Mouse (Mus musculus) cortical plate, adult 2 months (tissue): ENCODE data around the gene Bcam.

Experiments
- CTCF ChIP-seq: fragments of 200-500 bp; IDR thresholded peaks from 2 replicates; pipeline ENCODE4 v1.5.1; 2011; ENCODE audit warnings: mild to moderate bottlenecking, control low read depth, low read length; ENCODE audit not compliant: insufficient read depth; ENCODE audit errors: extremely low read depth
- POLR2A ChIP-seq: fragments of 200-500 bp; IDR thresholded peaks from 2 replicates; pipeline ENCODE4 v1.6.1; 2011; ENCODE audit warnings: mild to moderate bottlenecking, low read length, control low read depth; ENCODE audit not compliant: insufficient read depth; ENCODE audit errors: extremely low read depth

DNA sequence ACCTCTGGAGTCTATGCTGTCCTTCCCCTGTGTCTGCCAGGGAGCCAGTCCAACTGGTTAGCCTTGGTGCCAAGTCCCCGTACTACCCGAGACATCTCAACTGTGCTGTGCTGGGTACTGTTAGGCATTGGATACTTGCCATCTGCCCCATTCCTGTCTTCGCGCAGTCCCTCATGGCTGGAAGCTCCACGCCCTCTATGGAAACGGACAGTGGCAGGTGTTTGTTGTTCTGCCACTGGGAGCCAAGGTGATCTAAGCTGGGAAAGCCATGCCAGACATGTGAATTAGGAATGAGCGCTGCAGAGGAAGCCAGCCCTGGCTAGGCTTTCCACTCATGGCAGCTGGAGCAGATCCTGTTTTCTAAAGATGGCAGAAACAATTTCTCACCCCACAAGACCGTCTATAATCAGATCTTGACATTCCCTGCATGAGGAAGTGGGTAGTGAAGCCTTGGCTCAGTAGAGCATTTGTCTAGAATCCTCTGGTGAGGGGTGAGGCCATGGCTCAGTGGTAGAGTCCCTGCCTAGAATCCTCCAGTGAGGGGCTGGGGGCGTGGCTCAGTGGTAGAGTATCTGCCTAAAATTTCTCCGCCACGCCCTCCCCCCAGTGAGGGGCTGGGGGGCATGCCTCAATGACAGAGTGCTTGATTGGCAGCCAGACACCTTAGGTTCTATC is 6.4 kb upstream of the Bcam start:
- TF ChIP-seq POLR2A, result no peak
- TF ChIP-seq CTCF, result no peak
